Mouse (Mus musculus) bone marrow, adult 2 months (tissue): Measurements from ENCODE around the gene Slc32a1. TPM values are rescaled to one million over a fixed set of nuclear protein-coding genes. Genes with fewer than 3 reads are reported as not detected.

Source experiments
- H3K27ac ChIP-seq: fragments of 200-500 bp; 2 replicates; pipeline ENCODE4 v1.5.1; 2012; ENCODE audit warnings: low read depth, mild to moderate bottlenecking, control low read depth, inconsistent platforms, low read length; ENCODE audit not compliant: control insufficient read depth, poor library complexity, insufficient read depth
- H3K4me1 ChIP-seq: fragments of 200-500 bp; 2 replicates; pipeline ENCODE4 v1.6.1; 2011; ENCODE audit warnings: low read length; ENCODE audit not compliant: control insufficient read depth, insufficient read depth
- H3K4me3 ChIP-seq: fragments of 200-500 bp; replicated peaks from 2 replicates; pipeline ENCODE3; 2011; ENCODE audit warnings: mild to moderate bottlenecking, low read depth, low read length, control low read depth; ENCODE audit not compliant: control insufficient read depth
- CTCF ChIP-seq: fragments of 200-500 bp; IDR thresholded peaks from 2 replicates; pipeline ENCODE4 v1.5.1; 2011; ENCODE audit warnings: low read length, control low read depth; ENCODE audit not compliant: control insufficient read depth, insufficient read depth
- POLR2A ChIP-seq: fragments of 200-500 bp; IDR thresholded peaks from 2 replicates; pipeline ENCODE4 v1.6.1; 2011; ENCODE audit warnings: low read depth, mild to moderate bottlenecking, control low read depth, low read length, borderline replicate concordance; ENCODE audit not compliant: control insufficient read depth
- WGBS: fragments of 180-500 bp; shearing (Covaris S2); methylation state at CpG from one replicate; pipeline ENCODE4 v1.1.7; 2018; 5-methylcytosine and 5-hydroxymethylcytosine counted together
- polyA plus RNA-seq: library from polyadenylated mRNA; stranded (reverse); fragments of >200 nt; gene quantifications from 2 replicates; pipeline ENCODE4 v1.2.4, GENCODE M21; 2011; ENCODE audit warnings: low replicate concordance; ENCODE audit not compliant: missing spikeins, insufficient read depth, insufficient read length

The Slc32a1 gene
- polyA plus RNA-seq, 1 experiment, result not detected

GRCm38 (mm10) chr2:158606511-158606964 is 4.0 kb upstream of the Slc32a1 start:
- Histone ChIP-seq H3K4me3 (no peak overlapping the region), H3K27ac (no peak overlapping the region), H3K4me1 (peaks cover 2% of the 10 kb centered on the region; the same call in 1 of the 2 replicates)
- 3% methylated on average over 4 of the region's 4 CpGs for WGBS
- TF ChIP-seq CTCF (no peak), POLR2A (no peak)

GRCm38 (mm10) chr2:158609681-158610080 is 886 bp upstream of the Slc32a1 start:
- TF ChIP-seq POLR2A (no peak), CTCF (no peak)
- peaks cover 6% of the 10 kb centered on the region for H3K4me1 ChIP-seq
- H3K27ac ChIP-seq, result no peak overlapping the region
- 3% methylated on average over 27 of the region's 27 CpGs for WGBS
- no peak overlapping the region for H3K4me3 ChIP-seq

GRCm38 (mm10) chr2:158611326-158611719 is 756 bp downstream of the Slc32a1 start:
- no peak overlapping the region for H3K27ac ChIP-seq
- no peak for TF ChIP-seq CTCF
- TF ChIP-seq POLR2A, result no peak
- WGBS, result 4% methylated on average over 30 of the region's 30 CpGs
- H3K4me1 ChIP-seq, result peaks cover 4% of the 10 kb centered on the region
- H3K4me3 ChIP-seq, result no peak overlapping the region

GRCm38 (mm10) chr2:158611726-158612670 is 1.4 kb downstream of the Slc32a1 start:
- Histone ChIP-seq H3K4me3 (no peak overlapping the region), H3K27ac (no peak overlapping the region), H3K4me1 (peaks cover 4% of the 10 kb centered on the region)
- TF ChIP-seq CTCF (no peak), POLR2A (no peak)
- WGBS, result 13% methylated on average over 30 of the region's 30 CpGs

GRCm38 (mm10) chr2:158612671-158613250 is 2.2 kb downstream of the Slc32a1 start:
- WGBS, result 5% methylated on average over 10 of the region's 10 CpGs
- Histone ChIP-seq H3K27ac (no peak overlapping the region), H3K4me1 (peaks cover 4% of the 10 kb centered on the region), H3K4me3 (no peak overlapping the region)
- TF ChIP-seq POLR2A (no peak), CTCF (no peak)

- 6% methylated on average over 53 of the region's 53 CpGs for WGBS
- Histone ChIP-seq H3K27ac (no peak overlapping the region), H3K4me3 (peak overlapping the region; percentile 27), H3K4me1 (peaks cover 4% of the 10 kb centered on the region)
- TF ChIP-seq POLR2A (peak; percentile 30; the same call in 1 of the 2 replicates), CTCF (peak; percentile 67)
Measured at GRCm38 (mm10) chr2:158613541-158614417, 3.2 kb downstream of the Slc32a1 start.

GRCm38 (mm10) chr2:158614418-158614955 is 3.9 kb downstream of the Slc32a1 start:
- WGBS, result 4% methylated on average over 47 of the region's 47 CpGs
- peak overlapping the region; percentile 27 for H3K4me3 ChIP-seq

More at GRCm38 (mm10) chr2:158614418-158614955, 3.9 kb downstream of the Slc32a1 start:
- TF ChIP-seq CTCF, result no peak
- peak; percentile 26; the same call in 1 of the 2 replicates for TF ChIP-seq POLR2A
- peaks cover 4% of the 10 kb centered on the region for H3K4me1 ChIP-seq
- no peak overlapping the region for H3K27ac ChIP-seq
